Mouse (Mus musculus): ENCODE measurements around the gene Bcas1.

DNA sequence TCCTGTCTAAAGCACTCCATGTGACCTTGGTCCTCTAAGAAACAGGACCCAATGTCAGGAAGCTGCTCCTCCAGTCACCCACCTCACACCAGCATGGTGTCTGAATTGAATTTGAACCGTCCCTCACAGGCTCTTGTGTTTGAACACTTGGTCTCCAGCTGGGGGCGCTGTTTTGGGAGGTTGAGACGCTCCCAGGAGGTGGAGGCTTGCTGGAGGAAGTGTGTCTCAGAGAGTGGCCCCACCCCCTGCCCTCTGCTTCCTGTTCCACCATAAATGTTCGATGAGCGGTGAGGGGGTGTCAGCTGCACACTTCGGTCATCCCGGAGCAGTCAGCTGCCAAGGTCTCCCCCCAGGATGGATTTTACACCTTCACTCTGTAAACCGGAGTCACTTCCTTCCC, 124.8 kb downstream of the Bcas1 start:
- TF ChIP-seq CTCF (IDR thresholded peaks at IDR 0.05; ENCODE audit: extremely low read depth, insufficient read depth, insufficient read length, insufficient replicate concordance) (no peak), POLR2A (IDR thresholded peaks at IDR 0.05; ENCODE audit: low read depth, low read length) (no peak)
